Mouse (Mus musculus) brain, embryonic 14.5 days (tissue): ENCODE measurements at regions not wholly inside any gene's neighbourhood (a gene's known extent, or its start where the extent isn't known, plus 50 kb on each side); places are given as distances from the start of the nearest gene placed in this dataset.

Experiments
- DNase-seq: peaks from one replicate; pipeline ENCODE4 v3.0.0-alpha.2; 2011; ENCODE audit warnings: low read depth
- CTCF ChIP-seq: fragments of 200-500 bp; IDR thresholded peaks from 2 replicates; pipeline ENCODE4 v1.5.1; 2012; ENCODE audit warnings: inconsistent platforms, mild to moderate bottlenecking, moderate library complexity, borderline replicate concordance; ENCODE audit not compliant: insufficient read depth, insufficient read length; ENCODE audit errors: extremely low read depth
- POLR2A ChIP-seq: fragments of 200-500 bp; IDR thresholded peaks from 2 replicates; pipeline ENCODE4 v1.6.1; 2012; ENCODE audit warnings: mild to moderate bottlenecking, inconsistent platforms, borderline replicate concordance; ENCODE audit not compliant: poor library complexity, insufficient read depth, insufficient read length, severe bottlenecking; ENCODE audit errors: extremely low read depth

GRCm38 (mm10) chr2:92544364-92545151, 54.9 kb upstream of the Chst1 start:
- TF ChIP-seq POLR2A (no peak), CTCF (no peak)
- DNase-seq: peak; percentile 81

GRCm38 (mm10) chr2:92540841-92541240, 58.7 kb upstream of the Chst1 start:
- no peak for DNase-seq
- TF ChIP-seq POLR2A: no peak
- no peak for TF ChIP-seq CTCF

- no peak for DNase-seq
- TF ChIP-seq POLR2A (no peak), CTCF (no peak)
Observed at GRCm38 (mm10) chr2:92531996-92532395, 67.5 kb upstream of the Chst1 start.

- peak; percentile 66 for DNase-seq
- TF ChIP-seq POLR2A (no peak), CTCF (no peak)
Observed at GRCm38 (mm10) chr2:92530677-92531076, 68.8 kb upstream of the Chst1 start.

GRCm38 (mm10) chr2:92529670-92530322, 69.5 kb upstream of the Slc35c1 start:
- no peak for DNase-seq
- no peak for TF ChIP-seq CTCF
- TF ChIP-seq POLR2A: no peak

GRCm38 (mm10) chr2:92529071-92529641, 68.8 kb upstream of the Slc35c1 start:
- peak; percentile 96 for DNase-seq
- no peak for TF ChIP-seq CTCF
- peak; percentile 66; the same call in 1 of the 2 replicates for TF ChIP-seq POLR2A

- no peak for DNase-seq
- TF ChIP-seq CTCF (no peak), POLR2A (no peak)
Observed at GRCm38 (mm10) chr2:92528119-92528830, 67.9 kb upstream of the Slc35c1 start.

DNA sequence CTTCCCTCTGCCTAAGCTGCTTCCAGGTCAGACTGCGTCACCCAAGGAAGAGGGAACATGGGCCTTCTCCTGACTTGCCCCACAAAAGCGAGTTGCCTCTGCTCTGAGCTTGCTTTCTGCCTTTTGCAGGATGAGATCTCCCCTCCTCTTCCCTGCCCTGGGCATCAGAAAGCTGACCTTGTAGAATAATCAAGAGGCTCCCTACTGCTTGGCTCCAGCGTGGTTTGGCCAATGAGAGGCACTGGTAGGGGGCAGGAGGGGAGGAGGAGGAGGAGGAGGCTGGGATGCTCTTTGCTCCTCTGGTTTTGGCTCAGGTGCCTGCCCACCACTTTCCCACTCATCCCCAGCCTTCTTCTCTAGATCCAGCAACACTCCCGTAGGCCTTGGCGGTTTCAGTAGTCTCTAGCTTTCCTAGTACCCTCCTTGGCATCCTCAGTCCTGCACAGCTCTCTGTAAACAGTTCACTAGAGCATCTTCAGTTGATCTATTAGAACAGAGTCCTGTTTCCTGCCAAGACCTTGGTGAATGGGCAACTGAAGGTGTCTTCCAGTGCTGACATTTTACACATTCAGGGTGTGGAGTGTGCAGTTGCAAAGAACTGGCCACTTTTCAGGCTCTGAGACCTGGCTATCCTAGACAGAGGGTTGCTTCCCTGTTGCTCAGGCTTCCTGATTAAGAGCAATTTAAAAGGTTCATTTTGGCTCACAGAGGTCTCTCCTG, 66.5 kb upstream of the Slc35c1 start:
- TF ChIP-seq CTCF (no peak), POLR2A (no peak)
- DNase-seq: no peak

DNA sequence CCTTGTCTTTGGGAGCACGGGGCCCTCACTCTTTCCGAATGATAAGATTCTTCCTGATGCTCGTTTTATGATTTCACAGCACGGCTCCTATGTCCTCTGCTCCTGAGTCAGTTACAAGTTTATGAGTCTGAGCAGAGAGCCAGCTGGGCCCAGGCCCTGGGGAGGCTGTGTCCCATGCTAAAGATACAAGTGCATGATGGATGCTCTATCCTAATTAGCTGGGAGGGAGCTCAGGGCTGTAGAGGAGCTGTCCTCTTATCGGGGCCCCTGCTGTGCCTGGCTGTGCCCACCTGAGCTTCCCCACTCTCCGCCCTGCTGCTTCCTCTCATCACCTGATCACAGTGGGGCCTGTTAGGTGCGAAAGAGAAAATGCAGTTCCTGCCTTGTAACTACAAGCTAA, 65.3 kb upstream of the Slc35c1 start:
- TF ChIP-seq CTCF: no peak
- TF ChIP-seq POLR2A: no peak
- peak; percentile 14 for DNase-seq

DNA sequence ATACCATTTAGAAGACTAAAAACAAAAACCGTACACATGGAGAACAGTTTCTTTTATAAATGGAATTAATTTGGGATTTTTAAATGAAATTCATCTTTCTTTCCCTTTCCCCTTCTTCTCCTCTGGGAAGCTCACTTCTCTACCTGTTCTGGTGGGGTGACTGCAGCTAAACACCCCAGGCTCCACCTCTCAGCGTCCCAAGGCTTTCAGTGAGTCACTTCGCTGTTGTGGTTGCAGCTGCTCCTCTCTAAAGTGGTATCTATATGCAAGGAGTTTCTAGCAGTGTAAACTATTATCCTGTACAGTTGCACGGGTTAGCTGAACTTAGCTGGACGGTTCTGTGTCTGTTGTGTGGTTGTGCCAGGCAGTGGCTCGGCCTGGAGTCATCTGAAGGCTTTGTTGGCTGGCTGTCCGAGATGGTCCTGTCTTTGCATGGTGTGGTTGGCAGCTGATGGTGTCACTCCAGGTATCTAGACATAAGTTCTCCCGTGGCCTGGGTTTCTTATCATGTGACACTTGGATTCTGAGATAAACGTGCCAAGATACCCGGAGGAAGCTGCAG, 64.8 kb upstream of the Slc35c1 start:
- TF ChIP-seq CTCF (no peak), POLR2A (no peak)
- no peak for DNase-seq

GRCm38 (mm10) chr2:92524346-92524905, 64.1 kb upstream of the Slc35c1 start:
- TF ChIP-seq POLR2A: no peak
- no peak for TF ChIP-seq CTCF
- DNase-seq: no peak
